Mouse (Mus musculus): ENCODE measurements at regions not wholly inside any gene's neighbourhood (a gene's known extent, or its start where the extent isn't known, plus 50 kb on each side); places are given as distances from the start of the nearest gene placed in this dataset.
"Not testable (repeated sequence)": the region's sequence is repeated elsewhere in the genome, so short reads cannot be mapped to it uniquely, and the experiment has no call there.

- TF ChIP-seq TAL1 (IDR thresholded peaks at IDR 0.05; ENCODE audit: low read length); POLR2A (IDR thresholded peaks at IDR 0.05; ENCODE audit: control insufficient read depth in 1 of 2, insufficient read depth in 1 of 2, low read depth in 1 of 2, low read length in 2 of 2, poor library complexity in 1 of 2); GATA1 (IDR thresholded peaks at IDR 0.05; ENCODE audit: low read depth, low read length); ETS1 (IDR thresholded peaks at IDR 0.05; ENCODE audit: low read depth, low read length); CHD1 (IDR thresholded peaks at IDR 0.05; ENCODE audit: low read depth, low read length): not testable (repeated sequence)
Observed at GRCm38 (mm10) chr10:22556401-22556800, 88.4 kb upstream of the Slc2a12 start.

All from MEL (cell line).